Mouse (Mus musculus) megakaryocyte, embryonic 14.5 days (primary cell): ENCODE measurements at regions not wholly inside any gene's neighbourhood (a gene's known extent, or its start where the extent isn't known, plus 50 kb on each side); places are given as distances from the start of the nearest gene placed in this dataset.

Experiments
- H3K27me3 ChIP-seq: replicated peaks from 2 replicates; pipeline ENCODE3; 2012; ENCODE audit warnings: inconsistent platforms
- H3K36me3 ChIP-seq: replicated peaks from 2 replicates; pipeline ENCODE3; 2012; ENCODE audit warnings: low read length, inconsistent platforms, mixed read lengths
- H3K4me1 ChIP-seq: 2 replicates; pipeline ENCODE4 v1.6.1; 2012; ENCODE audit warnings: inconsistent platforms
- H3K4me3 ChIP-seq: replicated peaks from 2 replicates; pipeline ENCODE3; 2012; ENCODE audit warnings: moderate library complexity, mild to moderate bottlenecking, inconsistent platforms
- H3K9me3 ChIP-seq: 2 replicates; pipeline ENCODE4 v1.6.1; 2012; ENCODE audit warnings: inconsistent platforms
- FLI1 ChIP-seq: IDR thresholded peaks from 2 replicates; pipeline ENCODE4 v1.6.1; 2012; ENCODE audit warnings: low read length, inconsistent platforms, mixed read lengths
- GATA1 ChIP-seq: IDR thresholded peaks from 3 replicates; pipeline ENCODE4 v1.6.1; 2012; ENCODE audit warnings: mixed read lengths, low read length, inconsistent platforms, borderline replicate concordance

GRCm38 (mm10) chr12:29118336-29118735, 366.7 kb downstream of the Eipr1 start:
- no peak overlapping the region for H3K4me3 ChIP-seq
- no peaks in the 10 kb centered on the region for H3K27me3 ChIP-seq
- TF ChIP-seq FLI1 = no peak
- TF ChIP-seq GATA1 = no peak
- H3K36me3 ChIP-seq = no peaks in the 10 kb centered on the region
- no peaks in the 10 kb centered on the region for H3K9me3 ChIP-seq
- H3K4me1 ChIP-seq = no peaks in the 10 kb centered on the region

- Histone ChIP-seq H3K9me3 (no peaks in the 10 kb centered on the region), H3K4me1 (no peaks in the 10 kb centered on the region), H3K27me3 (no peaks in the 10 kb centered on the region), H3K4me3 (no peak overlapping the region), H3K36me3 (no peaks in the 10 kb centered on the region)
- TF ChIP-seq GATA1 (no peak), FLI1 (no peak)
These were observed 369.6 kb downstream of the Eipr1 start for GRCm38 (mm10) chr12:29121159-29121558.

GRCm38 (mm10) chr12:29122931-29123330, 371.3 kb downstream of the Eipr1 start:
- Histone ChIP-seq H3K9me3 (no peaks in the 10 kb centered on the region), H3K4me1 (no peaks in the 10 kb centered on the region), H3K36me3 (no peaks in the 10 kb centered on the region), H3K27me3 (no peaks in the 10 kb centered on the region), H3K4me3 (no peak overlapping the region)
- TF ChIP-seq GATA1 (no peak), FLI1 (no peak)

- Histone ChIP-seq H3K4me1 (no peaks in the 10 kb centered on the region), H3K27me3 (no peaks in the 10 kb centered on the region), H3K9me3 (no peaks in the 10 kb centered on the region), H3K4me3 (no peak overlapping the region), H3K36me3 (no peaks in the 10 kb centered on the region)
- TF ChIP-seq GATA1 = no peak
- no peak for TF ChIP-seq FLI1
These were observed 372.6 kb downstream of the Eipr1 start for GRCm38 (mm10) chr12:29124079-29124668.

- Histone ChIP-seq H3K4me3 (no peak overlapping the region), H3K27me3 (no peaks in the 10 kb centered on the region), H3K9me3 (no peaks in the 10 kb centered on the region), H3K36me3 (no peaks in the 10 kb centered on the region), H3K4me1 (no peaks in the 10 kb centered on the region)
- TF ChIP-seq FLI1 (no peak), GATA1 (no peak)
These were observed 377.2 kb downstream of the Eipr1 start for GRCm38 (mm10) chr12:29128844-29129243.

- Histone ChIP-seq H3K9me3 (no peaks in the 10 kb centered on the region), H3K27me3 (no peaks in the 10 kb centered on the region), H3K36me3 (no peaks in the 10 kb centered on the region), H3K4me1 (no peaks in the 10 kb centered on the region), H3K4me3 (no peak overlapping the region)
- TF ChIP-seq GATA1 = no peak
- no peak for TF ChIP-seq FLI1
These were observed 377.7 kb downstream of the Eipr1 start for GRCm38 (mm10) chr12:29129331-29129730.

- TF ChIP-seq GATA1 (no peak), FLI1 (no peak)
- Histone ChIP-seq H3K27me3 (no peaks in the 10 kb centered on the region), H3K4me3 (no peak overlapping the region), H3K4me1 (no peaks in the 10 kb centered on the region), H3K36me3 (no peaks in the 10 kb centered on the region), H3K9me3 (peaks cover 8% of the 10 kb centered on the region; the same call in 1 of the 2 replicates)
These were observed 382.7 kb downstream of the Eipr1 start for GRCm38 (mm10) chr12:29134326-29134725.

- TF ChIP-seq GATA1 (no peak), FLI1 (no peak)
- Histone ChIP-seq H3K36me3 (no peaks in the 10 kb centered on the region), H3K27me3 (no peaks in the 10 kb centered on the region), H3K9me3 (peaks cover 8% of the 10 kb centered on the region; the same call in 1 of the 2 replicates), H3K4me3 (no peak overlapping the region), H3K4me1 (no peaks in the 10 kb centered on the region)
These were observed 385.3 kb downstream of the Eipr1 start for GRCm38 (mm10) chr12:29136850-29137268.

GRCm38 (mm10) chr12:29137455-29137854, 385.9 kb downstream of the Eipr1 start:
- Histone ChIP-seq H3K4me3 (no peak overlapping the region), H3K9me3 (peaks cover 8% of the 10 kb centered on the region; the same call in 1 of the 2 replicates), H3K36me3 (no peaks in the 10 kb centered on the region), H3K27me3 (no peaks in the 10 kb centered on the region), H3K4me1 (no peaks in the 10 kb centered on the region)
- TF ChIP-seq FLI1 (no peak), GATA1 (no peak)

- Histone ChIP-seq H3K27me3 (no peaks in the 10 kb centered on the region), H3K36me3 (no peaks in the 10 kb centered on the region), H3K4me1 (no peaks in the 10 kb centered on the region), H3K4me3 (no peak overlapping the region), H3K9me3 (peaks cover 8% of the 10 kb centered on the region; the same call in 1 of the 2 replicates)
- TF ChIP-seq FLI1 = no peak
- TF ChIP-seq GATA1 = no peak
These were observed 387.6 kb upstream of the Myt1l start for GRCm38 (mm10) chr12:29140576-29140975.

GRCm38 (mm10) chr12:29141132-29141531, 387.1 kb upstream of the Myt1l start:
- Histone ChIP-seq H3K36me3 (no peaks in the 10 kb centered on the region), H3K9me3 (peaks cover 8% of the 10 kb centered on the region; the same call in 1 of the 2 replicates), H3K4me3 (no peak overlapping the region), H3K27me3 (no peaks in the 10 kb centered on the region), H3K4me1 (no peaks in the 10 kb centered on the region)
- TF ChIP-seq FLI1 (no peak), GATA1 (no peak)
